8 mouse cellular contexts compared by ENCODE assay signal in the genomic region with DNA sequence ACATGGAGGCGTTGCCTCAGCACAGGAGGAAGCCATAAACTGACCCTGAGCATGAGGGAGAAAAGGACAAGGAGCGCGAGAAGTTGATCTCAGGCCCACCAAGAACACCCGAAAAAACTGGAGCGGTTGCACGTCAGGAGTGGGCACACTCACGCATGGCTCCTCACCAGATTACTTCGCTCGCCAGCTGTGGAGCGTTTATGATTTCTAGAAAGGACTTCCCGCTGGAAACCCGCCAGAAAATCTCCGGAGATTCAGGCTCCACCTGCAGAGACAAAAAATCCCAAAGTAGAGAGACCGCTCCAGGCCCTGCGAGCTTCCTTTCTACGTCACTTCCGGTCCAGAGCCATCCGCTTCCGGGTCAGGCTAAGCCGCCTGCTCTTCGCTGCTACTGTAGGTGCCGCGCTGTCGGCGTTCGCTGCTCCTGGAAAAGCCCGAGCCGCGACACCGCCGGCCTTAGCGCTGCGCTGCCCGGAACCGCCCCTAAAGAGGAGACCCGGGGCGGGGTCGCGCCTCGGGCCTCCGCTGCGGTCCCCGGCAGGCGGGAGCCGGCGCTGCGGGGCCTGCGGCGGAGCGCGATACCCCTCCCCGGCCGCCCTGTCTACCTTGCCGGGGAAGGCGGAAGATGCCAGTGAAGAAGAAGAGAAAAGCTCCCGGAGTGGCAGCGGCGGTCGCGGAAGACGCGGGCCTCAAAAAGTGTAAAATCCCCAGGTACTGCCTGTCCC. TPM values are rescaled to one million over a fixed set of nuclear protein-coding genes. Genes with fewer than 3 reads are reported as not detected.
DNase-seq lines count a peak whose midpoint lies in the region; ATAC-seq and TF ChIP-seq lines count a peak whose summit lies in the region.

A gene (minus strand): TSS at position 275 of the 725 bp plus-strand sequence.
A gene (plus strand): TSS at position 349 of the 725 bp plus-strand sequence.

- no peak for TF ChIP-seq CTCF in CH12.LX (conservative IDR thresholded peaks at IDR 0.05 in 1 of 2, IDR thresholded peaks at IDR 0.05 in 1 of 2; ENCODE audit: low read depth in 2 of 2, low read length in 2 of 2)

- H3K79me2 ChIP-seq in CH12.LX (replicated peaks; ENCODE audit: control insufficient read depth, extremely low read depth, insufficient read depth, poor library complexity, severe bottlenecking), result peaks cover 43% of the 10 kb centered on the region

- TF ChIP-seq RAD21 in CH12.LX (IDR thresholded peaks at IDR 0.05; ENCODE audit: low read depth, low read length), result no peak

- H3K9me3 ChIP-seq in CH12.LX (replicated peaks; ENCODE audit: low read length), result no peaks in the 10 kb centered on the region
- no peaks in the 10 kb centered on the region for H3K9me3 ChIP-seq in forebrain, embryonic 11.5 days (ENCODE audit: control insufficient read depth, low read length)
- H3K9me3 ChIP-seq in heart, embryonic 16.5 days (replicated peaks; ENCODE audit: control insufficient read depth, low read length), result no peaks in the 10 kb centered on the region
- H3K9me3 ChIP-seq in liver, embryonic 15.5 days (replicated peaks), result no peaks in the 10 kb centered on the region
- no peaks in the 10 kb centered on the region for H3K9me3 ChIP-seq in neural tube, embryonic 12.5 days

- H3K4me2 ChIP-seq in CH12.LX (ENCODE audit: insufficient read depth, low read depth, poor library complexity, severe bottlenecking), result peak within 1 kb of the TSS; percentile 95
- H3K4me2 ChIP-seq in forebrain, embryonic 11.5 days (ENCODE audit: low read depth, low read length, severe bottlenecking), result peak within 1 kb of the TSS; percentile 84
- H3K4me2 ChIP-seq in heart, embryonic 16.5 days (ENCODE audit: low read depth, low read length), result peak within 1 kb of the TSS; percentile 84
- H3K4me2 ChIP-seq in liver, embryonic 15.5 days, result peak within 1 kb of the TSS; percentile 79
- peak within 1 kb of the TSS; percentile 77 for H3K4me2 ChIP-seq in neural tube, embryonic 12.5 days (replicated peaks)

- peak within 1 kb of the TSS; percentile 56 for H3K27ac ChIP-seq in CH12.LX (ENCODE audit: insufficient read depth, low read depth)
- peak within 1 kb of the TSS; percentile 89 for H3K27ac ChIP-seq in forebrain, embryonic 11.5 days (ENCODE audit: low read depth, low read length)
- H3K27ac ChIP-seq in heart, embryonic 16.5 days (ENCODE audit: low read length), result peak within 1 kb of the TSS; percentile 96
- H3K27ac ChIP-seq in liver, embryonic 15.5 days (replicated peaks), result peak within 1 kb of the TSS; percentile 94
- H3K27ac ChIP-seq in neural tube, embryonic 12.5 days, result peak within 1 kb of the TSS; percentile 87

- peak; percentile 95 for TF ChIP-seq POLR2A in CH12.LX (IDR thresholded peaks at IDR 0.05; ENCODE audit: low read depth, low read length)

- dilution Hi-C loops in CH12.LX (cut with MboI; ENCODE audit: extremely low pct_ligation_motif_present, extremely low pct_unique_long_range_greater_than_20kb, low sequenced_read_pairs), result no loop called here

- no peaks in the 10 kb centered on the region for H3K27me3 ChIP-seq in CH12.LX (replicated peaks)
- H3K27me3 ChIP-seq in forebrain, embryonic 11.5 days (ENCODE audit: control insufficient read depth, insufficient read depth, low read length), result no peaks in the 10 kb centered on the region
- H3K27me3 ChIP-seq in heart, embryonic 16.5 days (ENCODE audit: control insufficient read depth, insufficient read depth, low read length), result no peaks in the 10 kb centered on the region
- H3K27me3 ChIP-seq in liver, embryonic 15.5 days, result no peaks in the 10 kb centered on the region
- H3K27me3 ChIP-seq in neural tube, embryonic 12.5 days (replicated peaks), result no peaks in the 10 kb centered on the region

- in situ Hi-C loops in CH12.LX (cut with MboI; ENCODE audit: low pct_ligation_motif_present, low pct_unique_long_range_greater_than_20kb, low sequenced_read_pairs), result no loop called here

- H3K4me1 ChIP-seq in CH12.LX (ENCODE audit: control insufficient read depth in 1 of 2, insufficient read depth in 2 of 2), result peaks cover 0 to 42% of the 10 kb centered on the region in 2 experiments; a peak in 3 of 4 replicates
- H3K4me1 ChIP-seq in forebrain, embryonic 11.5 days (replicated peaks; ENCODE audit: control insufficient read depth, insufficient read depth, low read length), result no peaks in the 10 kb centered on the region
- H3K4me1 ChIP-seq in heart, embryonic 16.5 days (ENCODE audit: control insufficient read depth, insufficient read depth, low read length), result peaks cover 17% of the 10 kb centered on the region
- peaks cover 22% of the 10 kb centered on the region for H3K4me1 ChIP-seq in liver, embryonic 15.5 days (replicated peaks)
- peaks cover 13% of the 10 kb centered on the region for H3K4me1 ChIP-seq in neural tube, embryonic 12.5 days

- no peak for TF ChIP-seq EP300 in CH12.LX (IDR thresholded peaks at IDR 0.05; ENCODE audit: low read length)

- peak within 1 kb of the TSS; percentile 66 to 98 (median 94) for H3K4me3 ChIP-seq in CH12.LX (replicated peaks in 1 of 3; ENCODE audit: low read depth in 2 of 3, low read length in 2 of 3, poor library complexity in 1 of 3)
- H3K4me3 ChIP-seq in forebrain, embryonic 11.5 days (ENCODE audit: low read depth, low read length), result peak within 1 kb of the TSS; percentile 89
- peak within 1 kb of the TSS; percentile 96 for H3K4me3 ChIP-seq in heart, embryonic 16.5 days (ENCODE audit: low read length)
- peak within 1 kb of the TSS; percentile 96 for H3K4me3 ChIP-seq in liver, embryonic 15.5 days (replicated peaks)
- H3K4me3 ChIP-seq in neural tube, embryonic 12.5 days, result peak within 1 kb of the TSS; percentile 94

- H3K36me3 ChIP-seq in CH12.LX (replicated peaks in 1 of 2; ENCODE audit: control insufficient read depth in 1 of 2, insufficient read depth in 1 of 2, low read length in 1 of 2), result peaks cover 0 to 35% of the 10 kb centered on the region in 2 experiments
- H3K36me3 ChIP-seq in forebrain, embryonic 11.5 days (ENCODE audit: control insufficient read depth, insufficient read depth, low read length), result no peaks in the 10 kb centered on the region
- H3K36me3 ChIP-seq in heart, embryonic 16.5 days (ENCODE audit: control insufficient read depth, insufficient read depth), result no peaks in the 10 kb centered on the region
- no peaks in the 10 kb centered on the region for H3K36me3 ChIP-seq in liver, embryonic 15.5 days (replicated peaks)
- H3K36me3 ChIP-seq in neural tube, embryonic 12.5 days, result peaks cover 4% of the 10 kb centered on the region; the same call in 1 of the 2 replicates

- ATAC-seq in forebrain, embryonic 11.5 days (replicated peaks; ENCODE audit: low FRiP score), result peak; percentile 99
- ATAC-seq in heart, embryonic 16.5 days (replicated peaks; ENCODE audit: extremely low read depth, insufficient read depth, low FRiP score), result peak; percentile 99
- peak; percentile 99 for ATAC-seq in liver, embryonic 15.5 days (ENCODE audit: insufficient read depth)
- ATAC-seq in neural tube, embryonic 12.5 days (ENCODE audit: low FRiP score, low read depth), result peak; percentile 100

- peak; percentile 93 for DNase-seq in CH12.LX (ENCODE audit: extremely low read depth)
- DNase-seq in c-Kit-positive CD71-positive TER-119-negative erythroid progenitor cells, embryonic 14.5 days (ENCODE audit: low read depth), result peak; percentile 88
- peak; percentile 91 for DNase-seq in forebrain, embryonic 11.5 days (ENCODE audit: low spot score)
- peak; percentile 97 to 98 for DNase-seq in kidney, postnatal 36 days
- DNase-seq in telencephalon, adult 2 months (ENCODE audit: low read depth, low spot score), result peak; percentile 95

- peak within 1 kb of the TSS; percentile 88 for H3K9ac ChIP-seq in CH12.LX (ENCODE audit: insufficient read depth, low read depth)
- peak within 1 kb of the TSS; percentile 86 for H3K9ac ChIP-seq in forebrain, embryonic 11.5 days (ENCODE audit: low read length)
- peak within 1 kb of the TSS; percentile 95 for H3K9ac ChIP-seq in heart, embryonic 16.5 days (ENCODE audit: low read length)
- H3K9ac ChIP-seq in liver, embryonic 15.5 days, result peak within 1 kb of the TSS; percentile 92
- peak within 1 kb of the TSS; percentile 90 for H3K9ac ChIP-seq in neural tube, embryonic 12.5 days

- 1% methylated on average over 62 of the region's 62 CpGs for WGBS in forebrain, embryonic 11.5 days
- under 1% methylated on average over 62 of the region's 62 CpGs for whole genome bisulfite sequencing in heart, embryonic 16.5 days
- under 1% methylated on average over 61 of the region's 62 CpGs for WGBS in liver, embryonic 15.5 days (ENCODE audit: insufficient replicate concordance)
- WGBS in neural tube, embryonic 12.5 days, result 1% methylated on average over 60 of the region's 62 CpGs

TF ChIP-seq in CH12.LX, 34 proteins besides CTCF, POLR2A, EP300 and RAD21 (continues in another document):
- TF ChIP-seq MXI1 (IDR thresholded peaks at IDR 0.05; ENCODE audit: low read depth, low read length) (peak; percentile 79), JUN (IDR thresholded peaks at IDR 0.05; ENCODE audit: insufficient read depth, low read depth, low read length) (no peak), MAX (IDR thresholded peaks at IDR 0.05; ENCODE audit: low read length) (peak; percentile 55), CHD1 (IDR thresholded peaks at IDR 0.05; ENCODE audit: low read depth, low read length) (no peak), KAT2A (IDR thresholded peaks at IDR 0.05; ENCODE audit: insufficient replicate concordance, low read length) (peak; percentile 85; the same call in 1 of the 2 replicates), CHD2 (IDR thresholded peaks at IDR 0.05; ENCODE audit: low read length) (peak; percentile 87), ZMIZ1 (IDR thresholded peaks at IDR 0.05; ENCODE audit: low read depth, low read length) (peak; percentile 83; the same call in 1 of the 2 replicates), ETS1 (conservative IDR thresholded peaks at IDR 0.05; ENCODE audit: low read depth, low read length) (peak; percentile 27; the same call in 1 of the 2 replicates)

RNA-seq across cellular contexts. Expression of the first gene that starts in this region (rescaled TPM):
- total RNA-seq in CH12.LX (2012; rRNA removed) (4.7 and 4.9 TPM in 2 replicates), CH12.LX (2014; rRNA removed) (2.9 and 3.5 TPM in 2 replicates)
- polyA plus RNA-seq in CH12.LX (2012; ENCODE audit: insufficient read length, low read depth), result 3.5 and 4.0 TPM in 2 replicates
- polyA plus RNA-seq in forebrain, embryonic 11.5 days (2014; fragmentation: Nextera tagmentation; extraction: Ambion mirVana), result 27.8 and 34.8 TPM in 2 replicates
- polyA plus RNA-seq in heart, embryonic 16.5 days (2015; fragmentation: Nextera tagmentation; extraction: Ambion mirVana), result 6.2 TPM in 2 replicates
- 1.7 and 1.8 TPM in 2 replicates for polyA plus RNA-seq in liver, embryonic 15.5 days (2015; fragmentation: Nextera tagmentation; extraction: Ambion mirVana)
- 21.5 and 22.9 TPM in 2 replicates for polyA plus RNA-seq in neural tube, embryonic 12.5 days (2016; fragmentation: Nextera tagmentation; extraction: Ambion mirVana)

RNA-seq across cellular contexts. Expression of the second gene that starts in this region (rescaled TPM):
- total RNA-seq in CH12.LX (2012; rRNA removed) (72.6 and 102 TPM in 2 replicates), CH12.LX (2014; rRNA removed) (246 and 288 TPM in 2 replicates)
- 228 and 251 TPM in 2 replicates for polyA plus RNA-seq in CH12.LX (2012; ENCODE audit: insufficient read length, low read depth)
- 140 and 141 TPM in 2 replicates for polyA plus RNA-seq in forebrain, embryonic 11.5 days (2014; fragmentation: Nextera tagmentation; extraction: Ambion mirVana)
- 84.6 and 93.7 TPM in 2 replicates for polyA plus RNA-seq in heart, embryonic 16.5 days (2015; fragmentation: Nextera tagmentation; extraction: Ambion mirVana)
- polyA plus RNA-seq in liver, embryonic 15.5 days (2015; fragmentation: Nextera tagmentation; extraction: Ambion mirVana), result 50.5 and 52.4 TPM in 2 replicates
- polyA plus RNA-seq in neural tube, embryonic 12.5 days (2016; fragmentation: Nextera tagmentation; extraction: Ambion mirVana), result 132 and 143 TPM in 2 replicates

Comparison
In these comparisons a context has a peak if more than half of its experiments do, and no peak if none do; other contexts are left out.
1. Peak in every context shown above with its lines: DNase-seq, ATAC-seq, H3K4me3 ChIP-seq and H3K27ac ChIP-seq.